In the genomic region with DNA sequence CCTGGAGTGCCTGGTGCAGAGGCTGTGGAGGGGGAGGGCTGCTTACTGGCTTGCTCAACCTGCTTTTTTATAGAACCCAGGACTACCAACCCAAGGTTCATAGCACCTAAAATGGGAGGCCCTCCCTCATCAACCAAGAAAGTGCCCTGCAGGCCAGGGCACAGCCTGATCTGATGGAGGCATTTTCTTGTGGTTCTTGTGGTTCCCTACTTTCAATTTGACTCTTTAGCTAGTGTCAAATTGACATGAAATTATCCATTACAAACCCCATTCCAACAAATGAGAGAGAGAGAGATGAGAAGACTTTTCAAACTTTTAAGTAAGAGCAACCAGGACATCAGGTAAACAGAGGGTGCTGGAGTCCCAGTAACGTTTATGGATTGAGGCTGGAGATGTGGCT, we compare ENCODE assay signal across 24 mouse cellular contexts. TPM values are rescaled to one million over a fixed set of nuclear protein-coding genes. Genes with fewer than 3 reads are reported as not detected.
DNase-seq lines count a peak whose midpoint lies in the region; ATAC-seq and TF ChIP-seq lines count a peak whose summit lies in the region.
"Had no signal": no experiment of that assay in that cellular context is flagged by ENCODE, and none has a peak within 500 bp of the region (broad histone marks: within the 10 kb centered on the region; RNA-seq: fewer than 3 reads in every experiment).

No protein-coding gene starts in this region.

- H3K27ac ChIP-seq in CH12.LX (ENCODE audit: insufficient read depth, low read depth), result peak overlapping the region; percentile 72

- TF ChIP-seq CTCF in CH12.LX (conservative IDR thresholded peaks at IDR 0.05 in 1 of 2, IDR thresholded peaks at IDR 0.05 in 1 of 2; ENCODE audit: low read depth in 2 of 2, low read length in 2 of 2), result no peak

- no peak for TF ChIP-seq RAD21 in CH12.LX (IDR thresholded peaks at IDR 0.05; ENCODE audit: low read depth, low read length)

- no peaks in the 10 kb centered on the region; the same call in 1 of the 2 replicates for H3K79me2 ChIP-seq in CH12.LX (replicated peaks; ENCODE audit: control insufficient read depth, extremely low read depth, insufficient read depth, poor library complexity, severe bottlenecking)

- H3K27me3 ChIP-seq in CH12.LX (replicated peaks), result no peaks in the 10 kb centered on the region
- H3K27me3 ChIP-seq: Patski had no signal

- DNase-seq in CD4-positive, CD25-positive, alpha-beta regulatory T cell, adult 2 months (ENCODE audit: low read depth, low spot score), result peak; percentile 14
- DNase-seq in CD4-positive helper T cell, adult 2 months (ENCODE audit: low read depth, low spot score), result peak; percentile 54
- DNase-seq in CH12.LX (ENCODE audit: extremely low read depth), result peak; percentile 77
- peak; percentile 63 for DNase-seq in induced T-regulatory cell, adult 2 months (ENCODE audit: low read depth)
- DNase-seq: adrenal gland, adult 2 months; adrenal gland, adult 8-10 months; adrenal gland, postnatal 10 days; adrenal gland, postnatal 14 days; adrenal gland, postnatal 25 days; adrenal gland, postnatal 36 days; B cell, adult 2 months; cerebellum, adult 11 months; cerebellum, adult 11-12 months; cerebellum, adult 18-20 months; cerebellum, adult 2 months; cerebellum, adult 8-10 months; cerebellum, adult 9-10 months had no signal

- H3K4me3 ChIP-seq in CH12.LX (replicated peaks in 1 of 3; ENCODE audit: low read depth in 2 of 3, low read length in 2 of 3, poor library complexity in 1 of 3), result no peak overlapping the region

- peaks cover 3% of the 10 kb centered on the region for H3K9me3 ChIP-seq in CH12.LX (replicated peaks; ENCODE audit: low read length)
- H3K9me3 ChIP-seq: G1E had no signal

- no peak for ATAC-seq in CD4-positive, CD25-positive, alpha-beta regulatory T cell, adult 4 months
- ATAC-seq in megakaryocyte progenitor cell, adult 5-6 weeks (replicated peaks; ENCODE audit: poor library complexity), result no peak
- ATAC-seq in megakaryocyte-erythroid progenitor cell, adult 5-6 weeks (replicated peaks; ENCODE audit: low FRiP score, low TSS enrichment, poor library complexity, severe bottlenecking), result no peak
- no peak for ATAC-seq in megakaryocyte, adult 5-6 weeks (ENCODE audit: poor library complexity, severe bottlenecking)
- ATAC-seq: activated CD4-positive, CD25-positive, alpha-beta regulatory T cell, adult 4 months; Patski had no signal

- H3K9ac ChIP-seq in CH12.LX (ENCODE audit: insufficient read depth, low read depth), result no peak overlapping the region

- TF ChIP-seq EP300 in CH12.LX (IDR thresholded peaks at IDR 0.05; ENCODE audit: low read length), result peak; percentile 93

- H3K4me1 ChIP-seq in CH12.LX (ENCODE audit: control insufficient read depth in 1 of 2, insufficient read depth in 2 of 2), result peaks cover 6 to 35% of the 10 kb centered on the region in 2 experiments

- no peak for TF ChIP-seq POLR2A in CH12.LX (IDR thresholded peaks at IDR 0.05; ENCODE audit: low read depth, low read length)

- H3K4me2 ChIP-seq in CH12.LX (ENCODE audit: insufficient read depth, low read depth, poor library complexity, severe bottlenecking), result no peak overlapping the region; the same call in 1 of the 2 replicates

- in situ Hi-C loops in CH12.LX (cut with MboI; ENCODE audit: low pct_ligation_motif_present, low pct_unique_long_range_greater_than_20kb, low sequenced_read_pairs), result loop anchor here (10.0 to 25.0 kb wide), 3 partner anchors 370 to 645 kb away; a partner anchor contains a TSS

- dilution Hi-C loops in CH12.LX (cut with MboI; ENCODE audit: extremely low pct_ligation_motif_present, extremely low pct_unique_long_range_greater_than_20kb, low sequenced_read_pairs), result no loop called here

- H3K36me3 ChIP-seq in CH12.LX (replicated peaks in 1 of 2; ENCODE audit: control insufficient read depth in 1 of 2, insufficient read depth in 1 of 2, low read length in 1 of 2), result peaks cover 29 to 34% of the 10 kb centered on the region in 2 experiments

TF ChIP-seq in CH12.LX, 34 proteins besides CTCF, POLR2A, EP300 and RAD21:
- TF ChIP-seq GABPA (IDR thresholded peaks at IDR 0.05; ENCODE audit: insufficient replicate concordance, low read depth, low read length) (no peak), MAZ (IDR thresholded peaks at IDR 0.05; ENCODE audit: low read depth, low read length) (no peak), MAX (IDR thresholded peaks at IDR 0.05; ENCODE audit: low read length) (no peak), RCOR1 (conservative IDR thresholded peaks at IDR 0.05; ENCODE audit: low read depth, low read length) (peak; percentile 77; the same call in 1 of the 2 replicates), MAFK (IDR thresholded peaks at IDR 0.05; ENCODE audit: insufficient replicate concordance, low read length) (no peak), TBP (conservative IDR thresholded peaks at IDR 0.05; ENCODE audit: low read depth, low read length) (no peak), SIN3A (IDR thresholded peaks at IDR 0.05; ENCODE audit: low read length) (no peak), PAX5 (IDR thresholded peaks at IDR 0.05; ENCODE audit: low read length) (no peak), JUN (IDR thresholded peaks at IDR 0.05; ENCODE audit: insufficient read depth, low read depth, low read length) (peak; percentile 57), MEF2A (IDR thresholded peaks at IDR 0.05; ENCODE audit: borderline replicate concordance, low read depth, low read length) (peak; percentile 83), CHD2 (IDR thresholded peaks at IDR 0.05; ENCODE audit: low read length) (no peak; the same call in 1 of the 2 replicates), SMC3 (IDR thresholded peaks at IDR 0.05; ENCODE audit: low read depth, low read length) (no peak), ZNF384 (IDR thresholded peaks at IDR 0.05; ENCODE audit: low read depth, low read length) (no peak), IRF4 (IDR thresholded peaks at IDR 0.05; ENCODE audit: low read depth, low read length) (peak; percentile 99), ETS1 (conservative IDR thresholded peaks at IDR 0.05; ENCODE audit: low read depth, low read length) (peak; percentile 52; the same call in 1 of the 2 replicates), JUND (conservative IDR thresholded peaks at IDR 0.05; ENCODE audit: low read depth, low read length) (peak; percentile 91), ELF1 (IDR thresholded peaks at IDR 0.05; ENCODE audit: low read depth, low read length) (no peak)

RNA-seq across cellular contexts. Expression of a gene that starts 15.8 kb away (rescaled TPM):
- under 1 TPM in 1 of 2 experiments, not detected in 1; 0.81 TPM for polyA plus RNA-seq in CD4-positive, CD25-positive, alpha-beta regulatory T cell, adult 4 months (2017; shearing (Covaris generic))
- total RNA-seq in CH12.LX (2012; rRNA removed), result 28.4 and 39.0 TPM in 2 replicates
- total RNA-seq in CH12.LX (2014; rRNA removed), result 60.3 and 62.4 TPM in 2 replicates
- 25.2 and 26.7 TPM in 2 replicates for polyA plus RNA-seq in CH12.LX (2012; ENCODE audit: insufficient read length, low read depth)
- 0.84 and 0.90 TPM in 2 replicates for total RNA-seq in megakaryocyte progenitor cell, adult 5-6 weeks (2015)
- 0.83 and 2.5 TPM in 2 replicates for total RNA-seq in megakaryocyte progenitor cell, adult 5-6 weeks (2017)
- 9.2 and 11.0 TPM in 2 replicates for total RNA-seq in megakaryocyte-erythroid progenitor cell, adult 5-6 weeks (2014; fragmentation: Nextera tagmentation)
- total RNA-seq in megakaryocyte-erythroid progenitor cell, adult 5-6 weeks (2017), result 5.2 and 10.3 TPM in 2 replicates
- 1.6 and 4.4 TPM in 2 replicates for total RNA-seq in megakaryocyte, adult 5-6 weeks (2015)
- 2.6 and 4.0 TPM in 2 replicates for total RNA-seq in megakaryocyte, adult 5-6 weeks (2017)

RNA-seq across cellular contexts. Expression of a gene that starts 15.9 kb away (rescaled TPM):
- polyA plus RNA-seq in CD4-positive, CD25-positive, alpha-beta regulatory T cell, adult 4 months (2017; shearing (Covaris generic)), result 100 to 1,000 TPM; 142 to 150 TPM
- 144 and 180 TPM in 2 replicates for total RNA-seq in CH12.LX (2012; rRNA removed)
- total RNA-seq in CH12.LX (2014; rRNA removed), result 359 and 411 TPM in 2 replicates
- polyA plus RNA-seq in CH12.LX (2012; ENCODE audit: insufficient read length, low read depth), result 197 and 246 TPM in 2 replicates
- 306 and 323 TPM in 2 replicates for total RNA-seq in megakaryocyte progenitor cell, adult 5-6 weeks (2015)
- total RNA-seq in megakaryocyte progenitor cell, adult 5-6 weeks (2017), result 166 and 204 TPM in 2 replicates
- total RNA-seq in megakaryocyte-erythroid progenitor cell, adult 5-6 weeks (2014; fragmentation: Nextera tagmentation), result 167 and 182 TPM in 2 replicates
- 165 and 169 TPM in 2 replicates for total RNA-seq in megakaryocyte-erythroid progenitor cell, adult 5-6 weeks (2017)
- total RNA-seq in megakaryocyte, adult 5-6 weeks (2015), result 383 and 455 TPM in 2 replicates
- 259 and 261 TPM in 2 replicates for total RNA-seq in megakaryocyte, adult 5-6 weeks (2017)

RNA-seq across cellular contexts. Expression of a gene that starts 15.9 kb away (rescaled TPM):
- 10 to 100 TPM; 94.0 to 96.9 TPM for polyA plus RNA-seq in CD4-positive, CD25-positive, alpha-beta regulatory T cell, adult 4 months (2017; shearing (Covaris generic))
- total RNA-seq in CH12.LX (2012; rRNA removed) (86.4 and 91.4 TPM in 2 replicates), CH12.LX (2014; rRNA removed) (170 and 186 TPM in 2 replicates)
- polyA plus RNA-seq in CH12.LX (2012; ENCODE audit: insufficient read length, low read depth), result 110 and 114 TPM in 2 replicates
- 54.4 and 54.8 TPM in 2 replicates for total RNA-seq in megakaryocyte progenitor cell, adult 5-6 weeks (2015)
- 104 and 107 TPM in 2 replicates for total RNA-seq in megakaryocyte progenitor cell, adult 5-6 weeks (2017)
- 99.7 and 107 TPM in 2 replicates for total RNA-seq in megakaryocyte-erythroid progenitor cell, adult 5-6 weeks (2014; fragmentation: Nextera tagmentation)
- total RNA-seq in megakaryocyte-erythroid progenitor cell, adult 5-6 weeks (2017), result 114 and 128 TPM in 2 replicates
- 104 and 105 TPM in 2 replicates for total RNA-seq in megakaryocyte, adult 5-6 weeks (2015)
- total RNA-seq in megakaryocyte, adult 5-6 weeks (2017), result 203 and 217 TPM in 2 replicates

Comparison
In these comparisons a context has a peak if more than half of its experiments do, and no peak if none do; other contexts are left out.
1. DNase-seq: peak in every context shown above with its lines; median percentile 77 in CH12.LX; 63 in induced T-regulatory cell, adult 2 months; 54 in CD4-positive helper T cell, adult 2 months; 14 in CD4-positive, CD25-positive, alpha-beta regulatory T cell, adult 2 months.